In the genomic region with DNA sequence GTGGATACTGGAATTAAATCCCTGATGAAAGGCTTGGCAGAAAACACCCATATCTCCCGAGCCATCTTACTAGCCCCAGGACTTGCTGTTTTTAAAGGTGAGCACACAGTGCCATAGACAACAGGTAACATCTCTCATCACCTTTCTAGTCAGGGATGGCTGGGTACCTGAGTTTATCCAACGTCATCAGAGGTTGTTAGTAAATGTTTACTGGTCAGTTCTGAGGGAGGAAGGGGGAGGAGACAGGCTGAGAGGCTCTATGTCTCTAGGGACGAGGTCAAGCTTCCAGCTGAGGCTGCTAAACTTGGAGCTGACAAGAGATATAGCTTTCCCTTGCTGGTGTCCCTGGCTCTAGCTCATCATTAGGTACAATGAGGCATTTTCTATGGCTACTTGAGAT, we compare ENCODE assay signal across 13 mouse cellular contexts. TPM values are rescaled to one million over a fixed set of nuclear protein-coding genes. Genes with fewer than 3 reads are reported as not detected.
DNase-seq lines count a peak whose midpoint lies in the region; ATAC-seq and TF ChIP-seq lines count a peak whose summit lies in the region.
"Had no signal": no experiment of that assay in that cellular context is flagged by ENCODE, and none has a peak within 500 bp of the region (broad histone marks: within the 10 kb centered on the region; RNA-seq: fewer than 3 reads in every experiment).

No protein-coding gene starts in this region.

- 40% methylated on average over 3 of the region's 3 CpGs for WGBS in lung, postnatal 0 days

- H3K4me3 ChIP-seq in lung, postnatal 0 days (ENCODE audit: low read depth, low read length) = no peak overlapping the region
- H3K4me3 ChIP-seq: midbrain, embryonic 15.5 days had no signal

- H3K27me3 ChIP-seq in lung, postnatal 0 days (replicated peaks; ENCODE audit: insufficient read depth, low read length) = no peaks in the 10 kb centered on the region
- H3K27me3 ChIP-seq: midbrain, embryonic 15.5 days had no signal

- no peak overlapping the region for H3K4me2 ChIP-seq in lung, postnatal 0 days (replicated peaks; ENCODE audit: low read depth, low read length)
- H3K4me2 ChIP-seq: midbrain, embryonic 15.5 days had no signal

- H3K36me3 ChIP-seq in lung, postnatal 0 days (ENCODE audit: insufficient read depth, low read length) = peaks cover 5% of the 10 kb centered on the region; the same call in 1 of the 2 replicates
- H3K36me3 ChIP-seq: midbrain, embryonic 15.5 days had no signal

- TF ChIP-seq EP300 in lung, postnatal 0 days (IDR thresholded peaks at IDR 0.05) = no peak

- H3K27ac ChIP-seq in lung, postnatal 0 days (ENCODE audit: low read length) = peak overlapping the region; percentile 74
- H3K27ac ChIP-seq: midbrain, embryonic 15.5 days had no signal

- no peaks in the 10 kb centered on the region for H3K9me3 ChIP-seq in lung, postnatal 0 days (ENCODE audit: low read length)

- no peak for TF ChIP-seq CTCF in lung, postnatal 0 days (IDR thresholded peaks at IDR 0.05)

- H3K9ac ChIP-seq in lung, postnatal 0 days (replicated peaks; ENCODE audit: low read depth) = no peak overlapping the region
- H3K9ac ChIP-seq: midbrain, embryonic 15.5 days had no signal

- ATAC-seq in lung, postnatal 0 days = no peak; the same call in 1 of the 2 replicates
- ATAC-seq: activated CD4-positive, CD25-positive, alpha-beta regulatory T cell, adult 4 months; midbrain, embryonic 15.5 days had no signal

- peak; percentile 35 to 52 for DNase-seq in heart, adult 9 months (ENCODE audit: low spot score in 2 of 2)
- no peak for DNase-seq in heart, adult 8-10 months (ENCODE audit: low spot score)
- no peak for DNase-seq in lung, postnatal 0 days (ENCODE audit: low spot score)
- DNase-seq in lung, postnatal 14 days = no peak
- peak; percentile 40 for DNase-seq in kidney, adult 11 months
- peak; percentile 35 to 64 for DNase-seq in kidney, postnatal 25 days
- no peak for DNase-seq in cerebellum, adult 18-20 months
- DNase-seq in urinary bladder, postnatal 25 days (ENCODE audit: low spot score) = no peak
- DNase-seq: cerebellum, adult 9-10 months; lung, adult 18-20 months; retina, postnatal 1 day had no signal

- H3K4me1 ChIP-seq in lung, postnatal 0 days (ENCODE audit: insufficient read depth, low read depth, low read length) = peaks cover 10% of the 10 kb centered on the region; the same call in 1 of the 2 replicates
- H3K4me1 ChIP-seq: midbrain, embryonic 15.5 days had no signal

RNA-seq across cellular contexts. Expression of gene St3gal6, which starts 41.7 kb away (rescaled TPM):
- 10 to 100 TPM; 38.1 to 49.1 (median 44.8) TPM for total RNA-seq in heart, adult 8-10 months (2022)
- polyA plus RNA-seq in lung, postnatal 0 days (2015; fragmentation: Nextera tagmentation; extraction: Ambion mirVana) = 52.3 and 56.0 TPM in 2 replicates

Comparison
In these comparisons a context has a peak if more than half of its experiments do, and no peak if none do; other contexts are left out.
1. DNase-seq: peak in heart, adult 9 months (2 of 2), kidney, adult 11 months (single experiment) and kidney, postnatal 25 days (2 of 2); none in heart, adult 8-10 months (single experiment), lung, postnatal 0 days (single experiment), lung, postnatal 14 days (single experiment), cerebellum, adult 18-20 months (0 of 2) and urinary bladder, postnatal 25 days (single experiment).